Mouse (Mus musculus): ENCODE measurements at regions not wholly inside any gene's neighbourhood (a gene's known extent, or its start where the extent isn't known, plus 50 kb on each side); places are given as distances from the start of the nearest gene placed in this dataset.

DNA sequence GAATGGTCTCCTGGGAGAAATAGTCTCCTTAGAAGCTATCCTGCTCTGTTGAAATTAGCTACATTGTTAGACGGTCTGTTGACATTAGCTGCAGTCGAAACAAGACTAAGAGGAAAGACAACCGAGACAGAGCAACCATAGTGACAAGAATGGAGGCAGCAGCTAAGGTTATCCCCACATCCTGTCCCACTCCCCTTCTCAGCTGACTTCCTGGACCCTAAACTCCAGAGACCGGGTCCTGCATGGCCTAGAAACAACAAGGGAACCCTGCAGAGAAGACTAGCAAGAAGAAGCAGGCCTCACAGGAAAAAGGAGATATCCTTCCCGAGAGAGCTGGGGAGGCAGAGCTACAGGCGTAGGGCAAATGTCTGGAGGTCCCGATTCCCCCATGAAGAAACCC is 102.0 kb downstream of the Fam168b start:
- no peak for DNase-seq

DNA sequence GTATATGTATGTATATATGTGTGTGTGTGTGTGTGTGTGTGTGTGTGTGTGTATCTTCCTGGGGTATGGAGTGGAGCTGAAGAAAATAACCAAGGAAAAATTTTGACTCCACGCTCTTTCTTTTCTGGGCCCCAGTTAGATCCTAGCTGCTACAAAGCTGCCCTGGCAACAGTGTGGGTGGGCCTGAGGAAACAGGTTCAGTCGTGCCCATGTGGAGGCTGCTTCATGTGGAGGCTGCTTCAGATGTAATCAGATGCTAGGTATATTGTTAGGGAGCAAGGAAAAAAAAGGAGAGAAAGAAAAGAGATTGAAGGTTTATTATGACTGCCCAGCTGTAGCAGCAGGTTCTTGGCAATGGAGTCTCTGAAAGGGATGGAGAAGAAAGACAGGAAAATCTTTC is 100.6 kb downstream of the Fam168b start:
- DNase-seq: no peak

DNA sequence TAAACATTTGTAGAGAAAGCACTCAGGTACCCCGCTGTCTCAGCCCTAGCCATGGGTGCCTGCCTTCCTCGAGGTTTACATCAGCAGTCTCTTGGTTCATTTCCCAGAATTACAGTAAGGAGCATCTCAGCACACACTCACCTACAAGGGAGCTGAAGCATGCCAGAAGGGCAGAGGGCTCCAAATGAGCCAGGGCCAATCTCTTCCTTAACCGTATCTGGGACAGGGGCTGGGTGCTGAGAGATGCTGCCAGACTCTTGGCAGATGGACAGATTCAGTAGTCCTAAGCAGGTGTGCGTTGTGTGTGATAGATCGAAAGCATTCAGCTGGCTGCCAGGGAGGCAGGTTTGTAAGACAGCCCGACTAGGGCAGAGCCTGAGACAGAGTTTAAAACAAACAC is 97.0 kb downstream of the Fam168b start:
- DNase-seq: peak; percentile 57 to 61

DNA sequence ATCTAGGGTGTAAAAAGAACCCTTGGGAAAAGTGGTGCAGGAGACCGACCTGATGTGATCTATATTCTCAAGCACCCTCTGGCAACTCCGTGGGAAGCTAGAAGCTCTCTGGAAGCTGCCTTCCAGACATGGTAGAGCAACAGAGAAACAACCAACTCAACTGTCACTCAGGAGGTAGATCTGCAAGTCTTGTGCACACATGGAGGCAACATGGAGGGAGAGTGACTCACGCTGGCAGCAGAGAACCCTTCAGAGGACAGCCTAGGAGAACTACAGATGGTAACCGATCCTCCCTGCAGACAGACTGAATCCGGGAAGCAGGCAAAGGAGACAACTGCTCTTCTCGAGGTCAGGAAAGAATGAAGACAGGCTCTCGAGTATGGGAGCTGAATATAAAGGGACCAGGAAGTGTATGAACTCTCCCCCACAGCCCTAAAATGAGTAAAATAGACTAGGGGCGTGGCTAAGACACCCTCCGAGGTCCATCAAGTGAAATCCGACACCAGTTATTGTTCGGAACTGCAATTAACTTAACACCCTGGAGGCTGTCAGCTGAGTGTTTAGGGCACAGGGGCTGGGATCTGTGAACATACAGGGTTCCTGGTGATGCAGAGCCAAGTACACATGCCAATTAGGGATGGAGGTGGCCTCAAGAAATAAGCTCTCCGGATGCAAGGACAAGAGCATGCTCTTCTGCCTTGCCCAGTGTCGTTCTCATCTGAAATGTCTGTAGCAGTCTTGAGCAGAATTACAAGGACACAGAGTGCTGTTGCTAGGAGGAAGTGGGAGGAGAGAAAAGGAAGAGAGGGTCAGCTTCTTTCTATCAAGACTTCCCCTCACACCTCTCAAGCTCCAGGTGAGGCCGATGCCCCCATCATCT is 93.5 kb downstream of the Fam168b start:
- peak in 1 of 2 experiments; percentile 23 for DNase-seq

DNA sequence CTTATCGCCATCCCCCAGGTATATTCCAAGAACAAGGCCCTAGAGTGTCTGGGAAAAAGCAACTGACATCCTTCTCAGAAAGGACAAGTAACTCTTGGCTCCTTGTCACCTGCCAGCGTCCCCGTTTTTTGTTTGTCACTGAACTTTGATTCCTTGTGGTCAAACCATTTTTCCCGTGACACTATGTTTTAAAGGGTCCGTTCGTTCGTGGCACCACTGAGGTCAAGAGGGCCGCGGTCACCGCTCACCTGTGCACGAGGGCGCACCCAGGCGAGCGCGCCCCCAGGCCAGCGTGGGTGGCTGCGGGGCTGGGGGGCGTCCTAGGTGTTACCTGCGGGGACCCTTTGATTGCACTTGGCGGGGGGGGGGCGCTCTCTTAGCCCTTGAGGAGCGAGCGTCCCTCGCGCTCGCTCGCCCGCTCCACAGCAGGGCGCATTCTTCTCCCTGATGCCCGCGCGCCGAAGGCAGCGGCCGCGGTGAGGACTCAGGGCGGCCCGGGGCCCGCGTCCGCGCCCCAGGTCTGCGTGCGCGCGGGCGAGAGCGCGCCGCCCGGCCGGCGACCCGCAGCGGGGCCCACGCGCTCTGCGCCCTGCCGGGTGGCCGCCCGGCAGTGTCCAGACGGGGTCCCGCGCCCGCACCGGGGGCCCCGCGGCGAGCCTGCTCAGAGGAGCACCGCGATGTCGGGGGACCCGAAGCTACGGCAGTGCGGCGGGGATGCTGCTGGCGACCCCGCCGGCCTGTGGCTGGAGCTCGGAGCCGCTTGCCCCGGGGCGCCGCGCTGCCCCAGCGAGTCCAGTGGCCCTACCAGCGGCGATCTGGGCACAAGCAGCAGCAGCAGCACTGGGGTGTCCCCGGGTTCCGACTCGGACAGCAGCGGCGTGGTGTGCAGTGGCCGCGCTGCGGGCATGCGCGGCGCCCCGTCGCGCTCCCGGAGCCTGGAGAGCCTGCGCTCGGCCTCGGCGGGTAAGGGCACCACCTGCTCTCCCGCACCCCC is 92.5 kb downstream of the Fam168b start:
- DNase-seq: peak; percentile 60 to 62

DNA sequence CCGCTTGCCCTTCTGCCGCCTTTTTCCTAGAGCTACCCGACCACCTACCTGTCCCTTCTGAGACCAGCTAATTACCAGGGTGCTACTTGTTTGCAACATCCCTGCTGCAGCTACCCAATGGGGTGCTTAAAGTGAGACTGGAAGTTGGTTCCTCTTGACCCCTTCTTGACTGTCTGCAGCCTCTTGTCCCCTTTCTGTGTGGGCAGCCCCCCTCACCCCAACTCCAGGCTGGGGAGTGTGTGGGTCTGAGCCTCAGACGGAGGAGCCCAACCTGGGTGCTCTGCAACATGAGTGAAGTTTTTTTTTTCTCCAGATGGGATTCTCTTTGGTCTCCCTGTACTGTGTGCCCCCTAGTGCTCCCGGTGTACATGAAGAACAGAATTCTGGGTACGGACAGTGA is 91.7 kb downstream of the Fam168b start:
- peak in 1 of 2 experiments; percentile 19 for DNase-seq

DNA sequence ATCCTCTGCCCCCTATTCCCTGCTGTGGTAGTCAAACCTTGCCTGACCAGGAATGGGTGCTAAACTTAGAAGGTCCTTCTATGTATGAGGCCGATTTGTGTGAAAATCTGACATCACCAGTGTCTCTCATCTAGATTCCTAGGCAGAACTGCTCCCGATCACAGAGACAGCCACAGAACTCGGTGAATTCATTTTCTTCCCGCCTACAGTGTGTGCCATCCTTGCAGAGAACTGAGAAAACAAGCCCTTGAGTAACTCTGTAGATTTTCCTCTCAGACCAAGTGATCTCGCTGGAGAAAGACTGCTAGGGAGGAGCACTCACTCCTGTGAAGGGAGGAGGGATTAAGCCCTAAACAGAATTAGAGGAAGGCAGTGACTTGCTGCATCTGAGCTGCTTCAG is 89.3 kb downstream of the Fam168b start:
- DNase-seq: no peak

DNA sequence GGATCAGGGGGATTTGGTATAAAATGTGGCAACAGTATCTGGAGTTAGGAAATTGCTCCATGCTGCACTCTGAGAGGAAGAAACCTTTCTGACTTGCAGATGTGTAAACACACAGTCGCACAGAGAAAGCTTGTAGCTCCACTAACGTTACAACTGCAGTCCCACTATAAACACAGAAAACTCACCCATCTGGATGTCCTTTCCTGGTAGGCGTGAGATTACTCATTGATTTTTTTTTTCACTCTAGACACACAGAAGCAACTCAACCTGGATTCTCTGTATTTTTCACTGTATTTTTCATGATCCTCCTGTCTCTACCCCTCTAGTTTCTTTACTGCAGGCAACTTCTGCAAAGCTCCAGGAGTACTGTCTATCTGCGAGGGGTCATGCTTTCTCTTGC is 82.3 kb downstream of the Fam168b start:
- no peak for DNase-seq

DNA sequence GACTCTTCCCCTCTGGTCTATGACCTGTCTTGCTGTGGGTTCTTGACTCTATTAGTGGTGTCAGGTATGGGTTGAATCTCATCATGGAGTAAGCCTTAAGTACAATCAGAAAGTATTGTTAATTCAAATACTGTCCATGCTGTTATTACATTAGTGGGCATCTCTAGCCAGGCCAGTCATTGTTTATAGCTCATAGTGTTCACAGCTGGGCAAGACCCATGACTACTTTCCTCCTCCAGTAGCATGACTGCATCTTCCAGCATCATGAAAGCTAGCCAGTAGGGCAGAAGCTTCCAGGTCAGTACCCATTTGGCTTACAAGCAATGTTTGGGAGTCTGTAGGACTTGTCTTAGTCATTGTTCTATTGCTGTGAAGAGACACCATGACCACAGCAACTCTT is 81.4 kb downstream of the Fam168b start:
- DNase-seq: no peak

DNA sequence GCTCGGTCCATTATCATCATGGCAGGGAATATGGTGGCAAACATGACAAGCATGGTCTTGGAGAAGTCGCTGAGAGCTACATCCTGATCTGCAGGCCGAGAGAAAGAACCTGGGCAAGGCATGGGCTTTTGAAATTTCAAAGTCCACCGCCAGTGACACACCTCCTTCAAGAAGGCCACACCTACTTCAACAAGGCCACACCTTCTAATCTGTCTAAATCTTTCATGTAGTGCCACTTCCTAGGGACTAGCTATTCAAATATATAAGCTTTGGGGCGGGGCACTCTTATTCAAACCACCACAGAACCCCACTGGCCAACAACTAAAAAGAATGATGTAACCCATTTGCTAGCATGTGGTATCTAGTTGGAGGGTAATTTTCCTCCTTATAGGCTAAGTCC is 81.0 kb downstream of the Fam168b start:
- no peak for DNase-seq

Measured in cerebellum, postnatal 10 days (tissue).